In the genomic region with DNA sequence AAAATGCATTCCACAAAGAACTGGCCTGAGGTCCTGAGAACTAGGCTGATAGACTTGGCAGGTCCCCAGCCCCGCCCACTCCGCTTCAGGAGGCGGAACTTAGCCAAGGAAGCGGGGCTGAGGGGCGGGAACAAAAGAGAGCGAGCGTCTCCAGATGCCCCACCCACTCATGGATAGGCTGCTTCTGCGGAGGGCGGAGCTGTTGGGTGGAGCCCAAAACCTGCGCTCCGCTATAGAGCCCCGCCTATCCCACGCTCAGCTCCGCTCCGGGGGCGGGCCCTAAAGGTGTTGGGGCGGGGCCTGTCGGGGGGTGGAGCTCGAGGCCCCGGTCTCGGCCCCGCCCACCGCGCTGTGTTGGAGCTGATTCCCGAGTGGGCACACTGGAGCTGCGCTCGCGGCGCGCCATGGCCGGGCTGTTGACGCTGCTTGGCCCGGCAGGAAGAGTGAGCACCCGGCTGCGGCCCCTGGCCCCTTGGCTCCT, we compare ENCODE assay signal across 8 mouse cellular contexts. TPM values are rescaled to one million over a fixed set of nuclear protein-coding genes. Genes with fewer than 3 reads are reported as not detected.
DNase-seq lines count a peak whose midpoint lies in the region; ATAC-seq and TF ChIP-seq lines count a peak whose summit lies in the region.

A gene (plus strand): TSS at position 308 of the 481 bp plus-strand sequence.

- WGBS in hindbrain, embryonic 13.5 days, result under 1% methylated on average over 35 of the region's 35 CpGs

- in situ Hi-C loops in Patski (cut with MboI; ENCODE audit: low pct_unique_long_range_greater_than_20kb), result no loop called here

- peak within 1 kb of the TSS; percentile 71 for H3K27ac ChIP-seq in hindbrain, embryonic 13.5 days

- no peaks in the 10 kb centered on the region for H3K27me3 ChIP-seq in Patski
- no peaks in the 10 kb centered on the region for H3K27me3 ChIP-seq in hindbrain, embryonic 13.5 days

- TF ChIP-seq CTCF in Patski (IDR thresholded peaks at IDR 0.05), result no peak

- H3K4me3 ChIP-seq in hindbrain, embryonic 13.5 days, result peak within 1 kb of the TSS; percentile 63

- POLR2A ChIA-PET in Patski (lab: Charles Lee), result no interaction called here

- CTCF ChIA-PET in Patski (lab: Charles Lee), result no interaction called here

- DNase-seq in Patski (ENCODE audit: low read depth, low spot score), result peak; percentile 87
- peak; percentile 94 for DNase-seq in cerebellum, postnatal 14 days
- peak; percentile 92 to 93 for DNase-seq in frontal cortex, postnatal 14 days (ENCODE audit: low spot score in 2 of 2)
- peak; percentile 88 to 90 for DNase-seq in layer of hippocampus, postnatal 25 days (ENCODE audit: extremely low spot score in 1 of 2, low spot score in 1 of 2)
- DNase-seq in lung, postnatal 25 days (ENCODE audit: low spot score), result peak; percentile 98
- peak; percentile 98 for DNase-seq in retina, embryonic 14.5 days (ENCODE audit: low spot score)
- DNase-seq in thymus, postnatal 4 days, result peak; percentile 99

- H3K36me3 ChIP-seq in hindbrain, embryonic 13.5 days, result no peaks in the 10 kb centered on the region

- H3K9me3 ChIP-seq in hindbrain, embryonic 13.5 days, result no peaks in the 10 kb centered on the region

- peak within 1 kb of the TSS; percentile 83 for H3K9ac ChIP-seq in hindbrain, embryonic 13.5 days

- peak within 1 kb of the TSS; percentile 98 for H3K4me2 ChIP-seq in hindbrain, embryonic 13.5 days

- peaks cover 52% of the 10 kb centered on the region for H3K4me1 ChIP-seq in hindbrain, embryonic 13.5 days (replicated peaks)

- ATAC-seq in Patski, result peak; percentile 96
- ATAC-seq in hindbrain, embryonic 13.5 days (ENCODE audit: low FRiP score), result peak; percentile 95

RNA-seq across cellular contexts. Expression of the gene that starts here (rescaled TPM):
- polyA plus RNA-seq in Patski (2021), result 15.2 TPM
- polyA plus RNA-seq in hindbrain, embryonic 13.5 days (2015; fragmentation: Nextera tagmentation; extraction: Ambion mirVana), result 25.8 and 27.1 TPM in 2 replicates
- total RNA-seq in layer of hippocampus, postnatal 25 days (2021), result 10 to 100 TPM; 25.9 to 27.7 TPM

Comparison
In these comparisons a context has a peak if more than half of its experiments do, and no peak if none do; other contexts are left out.
1. Peak in every context shown above with its lines: DNase-seq, ATAC-seq, H3K4me3 ChIP-seq and H3K27ac ChIP-seq.